8 mouse cellular contexts compared by ENCODE assay signal in the genomic region with DNA sequence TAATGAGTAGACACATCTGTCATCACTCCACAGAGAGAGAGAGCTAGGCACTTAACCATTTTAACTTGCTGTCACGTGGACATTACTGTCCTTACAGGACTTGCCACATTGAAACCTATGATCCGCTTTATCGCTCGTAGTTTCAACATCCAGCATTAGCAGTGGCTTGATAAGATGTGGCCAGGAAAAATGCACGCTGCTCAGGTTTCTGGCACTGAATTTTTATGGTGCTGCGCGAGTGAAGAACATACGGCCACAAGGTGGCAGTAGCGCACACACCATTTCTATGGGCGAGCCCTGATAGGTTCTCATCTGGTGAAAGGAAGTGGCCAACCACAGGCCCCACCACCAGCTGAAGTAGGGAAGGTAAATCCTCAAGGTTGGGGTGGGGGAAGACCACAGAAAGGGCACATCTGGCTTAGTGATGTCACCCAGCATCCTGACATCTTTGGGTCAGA. TPM values are rescaled to one million over a fixed set of nuclear protein-coding genes. Genes with fewer than 3 reads are reported as not detected.
A peak's percentile ranks its signal among the peaks of the same experiment; 100 is the strongest.
DNase-seq lines count a peak whose midpoint lies in the region; ATAC-seq lines count a peak whose summit lies in the region.

No protein-coding gene starts in this region.

- peak; percentile 98 for ATAC-seq in common myeloid progenitor, adult 5-6 weeks (replicated peaks; ENCODE audit: low read depth, poor library complexity, severe bottlenecking)
- peak; percentile 90 for ATAC-seq in megakaryocyte-erythroid progenitor cell, adult 5-6 weeks (replicated peaks; ENCODE audit: low FRiP score, low TSS enrichment, poor library complexity, severe bottlenecking)

- DNase-seq in WW6 (ENCODE audit: low read depth, low spot score) = peak; percentile 72
- DNase-seq in gastrocnemius, postnatal 10 days = peak; percentile 94
- DNase-seq in induced T-regulatory cell, adult 2 months (ENCODE audit: low read depth) = peak; percentile 97
- DNase-seq in left cerebral cortex, postnatal 10 days (ENCODE audit: extremely low spot score in 1 of 2, low spot score in 2 of 2) = peak; percentile 65 to 88
- DNase-seq in right cerebral cortex, postnatal 14 days = peak; percentile 92
- DNase-seq in urinary bladder, postnatal 25 days (ENCODE audit: low spot score) = peak; percentile 84

- intact Hi-C loops in left cerebral cortex, postnatal 10 days (cut with DNase I) = loop anchor here (2.0 to 5.0 kb wide), 3 partner anchors 110 to 329 kb away; no protein-coding TSS in a partner anchor

RNA-seq across cellular contexts. Expression of gene Cisd2, which starts 21.5 kb away (rescaled TPM):
- total RNA-seq in common myeloid progenitor, adult 5-6 weeks (2017) = 37.4 and 56.9 TPM in 2 replicates
- 10 to 100 TPM; 21.3 to 21.8 TPM for total RNA-seq in gastrocnemius, postnatal 10 days (2021)
- 10 to 100 TPM; 35.5 to 39.5 TPM for total RNA-seq in left cerebral cortex, postnatal 10 days (2021)
- total RNA-seq in megakaryocyte-erythroid progenitor cell, adult 5-6 weeks (2014; fragmentation: Nextera tagmentation) = 45.4 and 46.4 TPM in 2 replicates
- total RNA-seq in megakaryocyte-erythroid progenitor cell, adult 5-6 weeks (2017) = 41.5 and 44.2 TPM in 2 replicates

RNA-seq across cellular contexts. Expression of gene Ube2d3, which starts 35.7 kb away (rescaled TPM):
- 485 and 753 TPM in 2 replicates for total RNA-seq in common myeloid progenitor, adult 5-6 weeks (2017)
- total RNA-seq in gastrocnemius, postnatal 10 days (2021) = 100 to 1,000 TPM; 340 to 341 TPM
- 100 to 1,000 TPM; 258 to 268 TPM for total RNA-seq in left cerebral cortex, postnatal 10 days (2021)
- 296 and 439 TPM in 2 replicates for total RNA-seq in megakaryocyte-erythroid progenitor cell, adult 5-6 weeks (2014; fragmentation: Nextera tagmentation)
- total RNA-seq in megakaryocyte-erythroid progenitor cell, adult 5-6 weeks (2017) = 697 and 1,018 TPM in 2 replicates

RNA-seq across cellular contexts. Expression of gene Slc9b1, which starts 54.4 kb away (rescaled TPM):
- not detected in 2 replicates for total RNA-seq in common myeloid progenitor, adult 5-6 weeks (2017)
- not detected for total RNA-seq in gastrocnemius, postnatal 10 days (2021)
- under 1 TPM in 1 of 2 experiments, not detected in 1; 0.75 TPM for total RNA-seq in left cerebral cortex, postnatal 10 days (2021)
- not detected in 2 replicates for total RNA-seq in megakaryocyte-erythroid progenitor cell, adult 5-6 weeks (2014; fragmentation: Nextera tagmentation)
- not detected in 2 replicates for total RNA-seq in megakaryocyte-erythroid progenitor cell, adult 5-6 weeks (2017)

Comparison
In these comparisons a context has a peak if more than half of its experiments do, and no peak if none do; other contexts are left out.
1. Peak in every context shown above with its lines: DNase-seq and ATAC-seq.